Mouse (Mus musculus): ENCODE measurements around the gene Mms19. TPM values are rescaled to one million over a fixed set of nuclear protein-coding genes. Genes with fewer than 3 reads are reported as not detected.

The Mms19 gene
- polyA plus RNA-seq, 1 experiment from 2014 or later = 26.9 TPM

- peak overlapping the region; percentile 98 for H3K9ac ChIP-seq (ENCODE audit: low read depth, low read length)
- peaks cover 22% of the 10 kb centered on the region for H3K36me3 ChIP-seq (ENCODE audit: control insufficient read depth, insufficient read depth, low read length)
- H3K4me1 ChIP-seq (ENCODE audit: control insufficient read depth, insufficient read depth, low read length) = peaks cover 16% of the 10 kb centered on the region
- H3K4me2 ChIP-seq = peak overlapping the region; percentile 91
- WGBS (ENCODE audit: insufficient replicate concordance) = 38% methylated on average over 6 of the region's 6 CpGs
- peak overlapping the region; percentile 99 for H3K4me3 ChIP-seq (ENCODE audit: low read depth, low read length)
- peak overlapping the region; percentile 35; the same call in 1 of the 2 replicates for H3K27ac ChIP-seq (ENCODE audit: low read depth, low read length)
- H3K9me3 ChIP-seq (replicated peaks; ENCODE audit: control insufficient read depth, low read length) = no peaks in the 10 kb centered on the region
- H3K27me3 ChIP-seq (ENCODE audit: control insufficient read depth, insufficient read depth, low read length) = no peaks in the 10 kb centered on the region
- no peak for ATAC-seq (replicated peaks; ENCODE audit: insufficient number of reproducible peaks, low FRiP score, low TSS enrichment)
These were observed 67.0 kb downstream of the Mms19 start for GRCm38 (mm10) chr19:41913774-41914591.

- ATAC-seq (replicated peaks; ENCODE audit: insufficient number of reproducible peaks, low FRiP score, low TSS enrichment) = peak; percentile 18; the same call in 1 of the 2 replicates
- Histone ChIP-seq H3K9me3 (replicated peaks; ENCODE audit: control insufficient read depth, low read length) (no peaks in the 10 kb centered on the region), H3K4me2 (peak overlapping the region; percentile 91), H3K4me1 (ENCODE audit: control insufficient read depth, insufficient read depth, low read length) (peaks cover 16% of the 10 kb centered on the region), H3K27ac (ENCODE audit: low read depth, low read length) (peak overlapping the region; percentile 95), H3K27me3 (ENCODE audit: control insufficient read depth, insufficient read depth, low read length) (no peaks in the 10 kb centered on the region), H3K9ac (ENCODE audit: low read depth, low read length) (peak overlapping the region; percentile 98), H3K36me3 (ENCODE audit: control insufficient read depth, insufficient read depth, low read length) (peaks cover 18% of the 10 kb centered on the region), H3K4me3 (ENCODE audit: low read depth, low read length) (peak overlapping the region; percentile 99)
- under 1% methylated on average over 53 of the region's 53 CpGs for WGBS (ENCODE audit: insufficient replicate concordance)
These were observed 68.6 kb downstream of the Mms19 start for GRCm38 (mm10) chr19:41912121-41913080.

GRCm38 (mm10) chr19:41911178-41912073, 69.5 kb downstream of the Mms19 start, which contains the start of gene Pgam1:
Gene Pgam1, plus strand, starts transcription at chr19:41911923.
- WGBS (ENCODE audit: insufficient replicate concordance) = 4% methylated on average over 54 of the region's 54 CpGs
- Histone ChIP-seq H3K9me3 (replicated peaks; ENCODE audit: control insufficient read depth, low read length) (no peaks in the 10 kb centered on the region), H3K4me1 (ENCODE audit: control insufficient read depth, insufficient read depth, low read length) (peaks cover 24% of the 10 kb centered on the region), H3K4me3 (ENCODE audit: low read depth, low read length) (peak within 1 kb of the TSS; percentile 99), H3K4me2 (peak within 1 kb of the TSS; percentile 91), H3K36me3 (ENCODE audit: control insufficient read depth, insufficient read depth, low read length) (peaks cover 10% of the 10 kb centered on the region), H3K9ac (ENCODE audit: low read depth, low read length) (peak within 1 kb of the TSS; percentile 98), H3K27me3 (ENCODE audit: control insufficient read depth, insufficient read depth, low read length) (no peaks in the 10 kb centered on the region), H3K27ac (ENCODE audit: low read depth, low read length) (peak within 1 kb of the TSS; percentile 95)
- peak; percentile 93 for ATAC-seq (replicated peaks; ENCODE audit: insufficient number of reproducible peaks, low FRiP score, low TSS enrichment)

GRCm38 (mm10) chr19:41910396-41910795, 70.6 kb downstream of the Mms19 start:
- H3K27ac ChIP-seq (ENCODE audit: low read depth, low read length) = no peak overlapping the region
- ATAC-seq (replicated peaks; ENCODE audit: insufficient number of reproducible peaks, low FRiP score, low TSS enrichment) = no peak
- no peaks in the 10 kb centered on the region for H3K9me3 ChIP-seq (replicated peaks; ENCODE audit: control insufficient read depth, low read length)
- no peaks in the 10 kb centered on the region for H3K27me3 ChIP-seq (ENCODE audit: control insufficient read depth, insufficient read depth, low read length)
- no peak overlapping the region for H3K9ac ChIP-seq (ENCODE audit: low read depth, low read length)
- 83% methylated on average over 2 of the region's 2 CpGs for WGBS (ENCODE audit: insufficient replicate concordance)
- H3K4me2 ChIP-seq = no peak overlapping the region
- H3K4me1 ChIP-seq (ENCODE audit: control insufficient read depth, insufficient read depth, low read length) = peaks cover 24% of the 10 kb centered on the region
- H3K36me3 ChIP-seq (ENCODE audit: control insufficient read depth, insufficient read depth, low read length) = peaks cover 5% of the 10 kb centered on the region; the same call in 1 of the 2 replicates
- no peak overlapping the region for H3K4me3 ChIP-seq (ENCODE audit: low read depth, low read length)

- peaks cover 14% of the 10 kb centered on the region for H3K4me1 ChIP-seq (ENCODE audit: control insufficient read depth, insufficient read depth, low read length)
- no peak overlapping the region for H3K4me2 ChIP-seq
- peaks cover under 1% of the 10 kb centered on the region; the same call in 1 of the 2 replicates for H3K36me3 ChIP-seq (ENCODE audit: control insufficient read depth, insufficient read depth, low read length)
- no peak overlapping the region for H3K4me3 ChIP-seq (ENCODE audit: low read depth, low read length)
- no peak for ATAC-seq (replicated peaks; ENCODE audit: insufficient number of reproducible peaks, low FRiP score, low TSS enrichment)
- no peak overlapping the region for H3K27ac ChIP-seq (ENCODE audit: low read depth, low read length)
- no peaks in the 10 kb centered on the region for H3K27me3 ChIP-seq (ENCODE audit: control insufficient read depth, insufficient read depth, low read length)
- H3K9me3 ChIP-seq (replicated peaks; ENCODE audit: control insufficient read depth, low read length) = no peaks in the 10 kb centered on the region
- no peak overlapping the region for H3K9ac ChIP-seq (ENCODE audit: low read depth, low read length)
- WGBS (ENCODE audit: insufficient replicate concordance) = 85% methylated on average over 3 of the region's 3 CpGs
These were observed 72.2 kb downstream of the Mms19 start for GRCm38 (mm10) chr19:41908736-41909135.

GRCm38 (mm10) chr19:41907079-41907760, 73.7 kb downstream of the Mms19 start:
- no peaks in the 10 kb centered on the region for H3K36me3 ChIP-seq (ENCODE audit: control insufficient read depth, insufficient read depth, low read length)
- ATAC-seq (replicated peaks; ENCODE audit: insufficient number of reproducible peaks, low FRiP score, low TSS enrichment) = no peak
- H3K4me3 ChIP-seq (ENCODE audit: low read depth, low read length) = no peak overlapping the region
- no peak overlapping the region for H3K9ac ChIP-seq (ENCODE audit: low read depth, low read length)
- no peak overlapping the region for H3K4me2 ChIP-seq
- 36% methylated on average over 8 of the region's 8 CpGs for WGBS (ENCODE audit: insufficient replicate concordance)
- peaks cover 7% of the 10 kb centered on the region; the same call in 1 of the 2 replicates for H3K4me1 ChIP-seq (ENCODE audit: control insufficient read depth, insufficient read depth, low read length)
- no peaks in the 10 kb centered on the region for H3K27me3 ChIP-seq (ENCODE audit: control insufficient read depth, insufficient read depth, low read length)
- H3K9me3 ChIP-seq (replicated peaks; ENCODE audit: control insufficient read depth, low read length) = no peaks in the 10 kb centered on the region
- 0 out of 2 replicates have a peak overlapping the region, but pooled peaks have one; percentile 6 for H3K27ac ChIP-seq (ENCODE audit: low read depth, low read length)

GRCm38 (mm10) chr19:41906311-41907078, 74.5 kb downstream of the Mms19 start:
- Histone ChIP-seq H3K36me3 (ENCODE audit: control insufficient read depth, insufficient read depth, low read length) (no peaks in the 10 kb centered on the region), H3K9me3 (replicated peaks; ENCODE audit: control insufficient read depth, low read length) (no peaks in the 10 kb centered on the region), H3K9ac (ENCODE audit: low read depth, low read length) (no peak overlapping the region), H3K27me3 (ENCODE audit: control insufficient read depth, insufficient read depth, low read length) (no peaks in the 10 kb centered on the region), H3K27ac (ENCODE audit: low read depth, low read length) (peak overlapping the region; percentile 6; the same call in 1 of the 2 replicates), H3K4me3 (ENCODE audit: low read depth, low read length) (no peak overlapping the region), H3K4me1 (ENCODE audit: control insufficient read depth, insufficient read depth, low read length) (peaks cover 7% of the 10 kb centered on the region; the same call in 1 of the 2 replicates), H3K4me2 (no peak overlapping the region)
- no peak for ATAC-seq (replicated peaks; ENCODE audit: insufficient number of reproducible peaks, low FRiP score, low TSS enrichment)
- 34% methylated on average over 6 of the region's 6 CpGs for WGBS (ENCODE audit: insufficient replicate concordance)
